Mouse (Mus musculus) megakaryocyte, adult 5-6 weeks (primary cell): Measurements from ENCODE around the gene Ceacam20. TPM values are rescaled to one million over a fixed set of nuclear protein-coding genes. Genes with fewer than 3 reads are reported as not detected.
"Not testable (repeated sequence)": the region's sequence is repeated elsewhere in the genome, so short reads cannot be mapped to it uniquely, and the experiment has no call there.

ENCODE experiments used
- ATAC-seq: 2 replicates; pipeline ENCODE4 v1.8.0; 2016; ENCODE audit warnings: mild to moderate bottlenecking, inconsistent platforms; ENCODE audit not compliant: poor library complexity, severe bottlenecking
- total RNA-seq, 2 experiments: library from RNA; stranded (forward) in 1 of 2; stranded (reverse) in 1 of 2; fragments of 153-499, 151-499 nt in 1 of 2; fragments of 221-1000, 200-1000 nt in 1 of 2; gene quantifications; 2 replicates each; pipeline versions ENCODE4 v1.2.3 to v1.2.4; 2015 to 2017

Ceacam20 gene
- total RNA-seq (2015) (not detected in 2 replicates), total RNA-seq (2017) (not detected in 2 replicates)

DNA sequence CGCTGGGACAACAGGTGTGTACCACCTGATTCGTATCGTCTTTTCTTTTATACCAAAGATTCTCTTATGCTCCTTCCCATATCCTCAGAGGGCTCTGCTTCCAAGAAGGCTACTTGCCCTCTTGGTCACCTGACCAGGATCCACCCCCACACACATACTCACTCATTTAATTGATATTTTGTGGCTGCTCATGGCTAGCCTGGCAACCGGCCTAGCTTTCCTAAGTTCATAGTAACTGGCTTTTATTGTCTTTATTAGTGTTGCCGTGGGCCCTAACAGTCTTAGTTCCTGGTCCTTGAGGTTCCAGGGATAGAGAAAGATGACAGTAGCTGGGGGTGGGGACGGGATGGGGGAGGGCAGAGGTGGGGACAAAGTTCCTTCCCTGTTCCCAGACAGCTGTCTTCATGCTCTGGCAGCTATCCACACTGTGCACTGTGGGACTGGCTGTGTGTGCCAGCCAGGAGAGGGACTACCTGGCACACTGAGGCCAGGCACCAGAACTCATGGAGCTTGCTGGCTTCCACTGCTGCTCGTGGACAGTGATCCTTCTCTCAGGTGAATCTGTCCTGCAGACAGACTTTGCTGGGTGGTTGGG lies at the start of gene Ceacam20:
Gene Ceacam20, plus strand, starts transcription at position 428 of the 595 bp plus-strand sequence.
- ATAC-seq, result no peak

DNA sequence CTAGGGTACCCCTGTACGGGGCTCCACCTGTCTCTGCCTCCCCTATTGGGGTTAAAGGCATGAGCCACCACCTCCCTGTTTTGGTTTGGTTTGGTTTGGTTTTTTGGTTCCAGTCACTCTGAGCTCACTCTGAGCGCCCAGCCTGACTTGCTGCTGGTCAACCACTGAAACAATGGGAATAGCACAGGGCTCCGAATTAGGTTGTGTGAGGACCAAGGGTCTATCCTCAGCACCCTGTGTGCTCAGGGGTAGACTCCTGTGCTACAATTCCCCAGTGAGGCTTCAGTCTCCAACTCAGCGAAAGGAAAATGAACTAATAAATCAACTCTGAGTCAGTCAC lies 45.1 kb upstream of the Ceacam20 start:
- no peak for ATAC-seq

DNA sequence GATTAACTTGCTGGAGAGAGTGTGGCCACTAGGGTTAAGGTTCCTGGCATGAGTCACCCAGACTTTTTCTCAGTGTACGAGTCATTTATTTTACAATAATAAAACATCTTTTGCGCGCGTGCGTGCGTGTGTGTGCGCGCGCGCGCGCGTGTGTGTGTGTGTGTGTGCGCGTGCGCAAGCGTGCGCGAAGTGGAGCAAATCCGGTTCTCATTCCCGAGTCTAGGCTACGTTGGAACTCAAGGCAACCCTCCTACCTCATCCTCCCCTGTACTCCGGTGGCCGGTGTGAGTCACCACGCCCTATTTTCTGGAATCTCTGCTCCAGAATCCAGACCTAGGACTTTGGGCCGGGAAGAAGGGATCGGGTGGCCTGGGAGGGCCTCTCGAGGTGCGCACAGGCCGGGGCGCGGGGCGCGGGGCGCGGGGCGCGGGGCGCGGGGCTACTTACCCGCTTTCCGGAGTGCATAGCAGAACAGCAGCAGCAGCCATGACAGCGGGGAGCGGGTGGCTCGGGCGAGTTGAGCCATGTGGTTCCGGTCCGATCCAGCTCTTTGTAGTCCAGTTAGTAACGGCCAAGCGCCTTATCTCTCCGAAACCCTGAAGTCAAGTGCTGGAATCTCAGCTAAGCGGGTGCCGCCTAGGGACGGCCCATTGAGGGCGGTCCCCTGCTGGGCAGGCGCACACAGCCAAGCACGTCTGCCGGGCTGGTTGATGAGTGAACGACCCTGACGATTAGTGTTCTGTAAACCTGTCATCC lies 44.5 kb upstream of the Ceacam20 start, which contains the start of gene Pvr:
Gene Pvr, minus strand, starts transcription at position 655 of the 756 bp plus-strand sequence.
- peak; percentile 79 for ATAC-seq

DNA sequence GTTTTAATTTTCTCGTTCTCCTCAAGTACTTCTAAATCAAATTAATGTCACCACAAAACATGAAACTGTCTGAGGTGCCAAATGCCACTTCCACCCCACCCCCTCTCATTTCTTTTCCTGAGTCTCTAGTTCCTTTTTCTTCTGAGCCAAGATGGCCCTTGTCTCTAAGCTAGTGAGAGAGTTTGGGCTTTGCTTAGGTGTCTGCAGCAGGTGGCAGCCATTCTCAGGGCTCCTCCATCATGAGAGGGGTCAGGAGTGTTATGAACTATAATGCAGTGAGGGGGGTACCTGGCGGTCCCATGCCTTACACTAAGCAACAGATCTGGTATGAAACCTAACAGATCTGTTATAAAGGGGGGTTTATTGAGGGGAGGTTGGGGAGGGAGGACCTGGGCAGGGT lies 41.9 kb upstream of the Ceacam20 start:
- peak; percentile 41; the same call in 1 of the 2 replicates for ATAC-seq

DNA sequence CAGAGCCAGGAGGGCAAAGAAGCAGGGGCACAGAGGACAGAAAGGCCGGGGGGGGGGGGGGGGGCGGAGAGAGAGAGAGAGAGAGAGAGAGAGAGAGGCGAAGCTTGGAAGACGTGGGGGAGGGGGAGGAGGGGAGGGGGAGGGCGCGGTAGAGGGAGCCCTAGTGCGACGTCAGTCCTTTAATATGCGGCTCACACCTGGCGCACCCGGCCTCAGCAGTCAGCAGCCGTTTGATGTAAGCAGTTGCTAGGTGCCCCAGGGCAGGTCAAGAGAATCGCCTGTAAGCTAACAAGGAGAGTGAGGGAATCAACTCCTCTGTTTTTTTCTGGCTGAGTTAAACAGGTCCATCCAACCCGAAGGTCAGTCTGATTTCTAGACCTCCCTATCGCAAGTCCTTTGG lies 41.4 kb upstream of the Ceacam20 start:
- no peak for ATAC-seq

DNA sequence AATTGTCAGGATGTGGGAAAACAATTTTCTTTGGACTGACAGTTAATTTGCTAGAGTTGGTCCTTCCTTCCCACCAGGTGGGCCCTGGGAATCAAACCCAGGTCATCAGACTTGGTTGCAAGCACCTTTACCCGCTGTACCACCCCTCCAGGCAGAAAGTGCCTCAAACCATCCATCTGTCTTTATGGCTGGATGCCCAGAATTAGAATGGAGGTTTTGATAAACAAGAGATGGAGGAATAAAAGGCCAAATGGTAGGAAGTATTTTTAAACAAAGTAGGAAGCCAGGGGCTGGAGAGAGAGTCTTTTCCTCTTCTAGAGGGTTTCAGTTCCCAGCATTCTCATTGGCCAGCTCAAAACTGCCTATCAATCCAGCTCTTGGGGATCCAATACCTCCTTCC lies 39.8 kb upstream of the Ceacam20 start:
- ATAC-seq, result no peak

DNA sequence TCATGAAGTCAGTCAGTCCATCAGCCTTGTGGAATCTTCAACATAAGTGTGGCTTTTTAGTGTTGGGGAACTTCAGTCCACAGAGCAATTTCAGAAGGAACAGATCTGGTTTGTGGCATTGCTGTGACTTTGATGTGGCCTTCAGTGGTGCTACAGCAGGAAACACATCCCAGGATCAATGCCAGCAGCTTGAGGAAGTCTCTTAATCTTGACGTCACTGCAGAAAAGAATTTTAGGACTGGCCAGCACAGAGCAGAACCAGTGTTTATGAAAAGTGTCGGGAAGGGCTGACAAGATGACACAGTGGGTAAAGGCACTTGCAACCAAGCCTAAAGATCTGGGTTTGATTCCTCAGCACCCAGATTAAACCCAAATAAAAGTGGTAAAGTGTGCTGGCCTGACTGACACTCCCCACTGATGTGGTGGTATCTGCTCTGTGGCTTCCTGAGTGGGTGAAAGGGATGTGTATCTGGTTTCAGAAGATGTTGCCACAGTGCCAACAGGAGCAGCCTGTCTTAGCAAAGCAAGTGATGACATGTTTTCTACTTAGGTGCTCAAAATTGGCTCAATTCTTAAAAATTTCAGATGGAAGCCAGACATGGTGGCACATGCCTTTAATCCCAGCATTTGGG lies 38.2 kb upstream of the Ceacam20 start:
- peak; percentile 72 for ATAC-seq

DNA sequence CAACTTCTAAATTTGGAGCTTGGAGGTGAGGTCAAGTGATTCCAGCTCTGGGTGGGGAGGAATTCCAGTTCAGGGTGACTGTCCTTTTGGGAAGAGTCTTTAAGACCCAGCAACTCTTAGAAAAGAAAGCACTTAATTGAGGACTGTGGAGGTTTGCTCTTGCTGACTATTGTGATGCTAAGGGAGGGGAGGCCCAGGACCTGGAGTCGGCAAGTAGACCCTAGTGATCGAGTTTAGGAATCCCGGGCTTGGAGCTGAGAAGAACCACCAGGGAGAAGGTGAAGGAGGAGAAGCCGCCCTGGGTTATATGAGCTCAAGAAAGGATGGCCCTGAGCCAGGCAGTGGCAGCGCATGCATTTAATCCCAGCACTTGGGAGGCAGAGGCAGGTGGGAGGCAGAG lies 36.7 kb upstream of the Ceacam20 start:
- ATAC-seq, result no peak

DNA sequence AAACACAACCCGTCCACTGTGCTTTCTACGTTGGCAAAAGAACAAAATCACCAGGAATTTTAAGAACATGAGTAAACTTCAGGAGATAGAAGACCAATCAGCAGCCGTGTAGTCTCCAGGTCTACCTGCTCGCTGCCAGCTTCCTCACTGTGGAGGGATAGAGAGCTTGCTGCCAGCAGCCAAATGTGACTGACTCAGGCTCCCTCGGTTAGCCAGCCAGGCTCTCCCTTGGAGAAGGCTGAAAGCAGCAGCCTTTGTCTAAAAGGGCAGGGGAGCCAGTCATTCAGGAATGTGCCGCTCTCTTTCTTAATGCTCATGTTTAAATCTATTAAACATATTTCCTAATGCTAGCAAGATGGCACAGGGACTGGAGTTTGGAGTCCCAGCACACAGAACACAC lies 34.7 kb upstream of the Ceacam20 start:
- not testable (repeated sequence) for ATAC-seq

DNA sequence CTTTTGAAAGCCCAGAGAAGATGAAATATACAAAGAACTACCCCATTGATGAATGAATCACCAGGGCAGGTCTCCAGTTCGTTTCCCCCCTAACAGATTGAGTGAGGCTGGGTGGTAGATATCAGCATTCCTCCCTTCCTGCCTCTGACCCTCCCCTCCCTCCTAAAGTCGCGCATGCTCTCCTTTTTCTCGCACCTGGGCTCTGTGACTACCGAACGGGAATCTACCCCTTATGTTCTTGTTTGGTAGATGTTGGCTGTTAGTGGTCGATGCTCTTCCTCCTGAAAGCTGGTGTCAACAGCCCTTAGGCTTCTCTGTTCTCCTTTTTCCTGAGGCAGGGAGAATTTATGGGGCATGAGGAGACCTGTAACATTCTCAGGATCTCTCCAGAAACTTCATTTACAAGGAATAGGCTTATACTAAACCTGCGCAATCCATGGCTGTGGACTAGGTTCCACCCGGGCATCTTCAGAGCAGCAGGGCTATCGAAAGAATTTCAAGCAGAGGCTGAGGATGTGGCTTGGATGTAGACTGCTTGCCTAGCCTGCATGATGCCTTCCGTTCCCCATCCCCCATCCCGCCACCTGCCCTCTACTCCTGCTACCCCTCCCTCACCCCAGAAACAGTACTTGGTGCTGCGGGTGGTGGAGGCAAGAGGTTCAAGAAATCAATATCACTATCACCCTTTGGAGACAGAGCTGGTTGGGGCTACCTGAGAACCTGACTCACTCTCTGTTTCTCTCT lies 32.9 kb upstream of the Ceacam20 start:
- ATAC-seq, result peak; percentile 26; the same call in 1 of the 2 replicates

DNA sequence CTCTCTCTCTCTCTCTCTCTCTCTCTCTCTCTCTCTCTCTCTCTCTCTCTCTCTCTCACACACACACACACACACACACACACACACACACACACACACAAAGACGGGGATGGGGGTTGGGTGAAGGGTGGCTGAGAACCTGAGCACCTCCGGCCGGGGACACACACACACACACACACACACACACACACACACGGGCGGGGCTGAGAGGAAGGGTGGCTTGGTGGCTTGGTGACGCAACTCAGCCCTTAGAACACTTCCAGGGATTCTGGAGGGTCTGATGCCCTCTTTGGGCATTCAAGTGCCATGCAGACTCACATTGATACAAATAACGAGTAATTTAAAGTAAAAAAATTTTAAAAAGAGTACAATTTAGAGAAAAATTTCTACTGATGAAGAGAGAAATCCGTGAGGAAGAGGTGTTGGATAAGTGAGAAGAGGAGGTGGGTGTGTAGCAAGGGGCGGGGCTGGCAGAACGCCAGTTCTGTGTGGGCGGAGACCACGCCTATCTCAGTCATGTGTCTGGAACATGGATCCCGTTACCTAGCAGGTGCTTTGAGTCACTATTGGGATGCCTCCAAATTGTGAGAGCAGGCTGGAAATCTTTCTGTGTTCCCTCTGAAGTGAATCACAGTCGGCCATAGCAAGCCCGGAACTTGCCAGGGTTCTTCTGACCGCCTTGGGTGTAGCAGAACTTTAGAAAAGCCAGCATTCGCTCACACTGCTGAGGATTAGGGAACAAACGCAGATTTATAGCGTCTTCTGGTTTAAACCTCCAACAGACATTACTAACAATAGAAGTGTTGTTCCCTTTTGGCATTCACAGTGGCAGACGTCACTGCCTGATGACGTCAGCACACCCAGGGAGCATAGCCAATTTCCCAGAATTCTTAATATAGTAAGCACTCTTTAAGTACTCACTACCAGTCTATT lies 32.1 kb upstream of the Ceacam20 start:
- peak; percentile 59 for ATAC-seq

DNA sequence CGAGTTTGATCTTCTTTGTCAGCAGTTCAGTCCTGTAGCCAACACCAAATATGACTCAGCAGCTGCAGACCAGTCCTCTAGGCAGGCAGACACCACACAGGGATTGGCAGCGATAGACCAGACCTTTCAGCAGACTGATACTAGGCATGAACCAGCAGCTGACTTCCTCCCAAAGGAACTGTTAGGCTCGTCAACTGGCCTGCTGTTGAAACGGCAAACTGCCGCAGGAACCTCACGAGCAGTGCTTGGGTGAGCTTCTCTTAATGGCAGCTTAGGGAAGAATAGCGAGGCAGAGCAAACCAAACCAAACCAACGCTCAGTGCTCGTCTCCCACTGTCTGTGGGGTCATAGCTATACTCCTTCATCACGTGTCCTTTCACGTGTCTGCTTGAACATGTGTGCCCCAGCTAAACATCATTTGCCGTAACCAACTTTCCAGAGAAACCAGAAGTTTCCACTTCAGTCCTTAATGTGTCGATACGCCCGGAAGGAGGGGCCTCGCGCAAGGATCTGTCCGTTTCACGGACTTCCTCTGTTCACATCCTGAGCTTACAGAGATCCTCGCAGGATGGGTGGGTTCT lies 30.0 kb upstream of the Ceacam20 start:
- ATAC-seq, result peak; percentile 53

DNA sequence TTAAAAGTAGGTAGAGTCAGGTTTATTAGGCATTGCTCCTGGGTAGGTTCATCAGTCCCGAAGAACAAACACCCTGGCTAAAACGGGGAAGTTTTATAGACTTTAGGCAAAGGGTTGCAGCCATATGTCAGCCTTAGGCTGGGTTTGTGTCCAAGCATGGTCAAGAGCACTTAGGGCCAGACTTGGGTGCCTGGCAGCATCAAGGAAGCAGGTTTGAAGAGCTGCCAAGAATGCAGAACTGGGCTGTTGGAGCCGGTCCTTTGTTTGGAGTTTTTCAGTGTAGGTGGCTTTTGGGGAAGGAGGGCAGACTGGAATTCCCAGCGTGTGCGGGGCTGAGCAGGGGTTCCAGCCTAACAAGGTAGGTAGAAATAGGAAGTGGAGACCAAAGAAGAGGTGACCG lies 29.3 kb upstream of the Ceacam20 start:
- no peak for ATAC-seq

DNA sequence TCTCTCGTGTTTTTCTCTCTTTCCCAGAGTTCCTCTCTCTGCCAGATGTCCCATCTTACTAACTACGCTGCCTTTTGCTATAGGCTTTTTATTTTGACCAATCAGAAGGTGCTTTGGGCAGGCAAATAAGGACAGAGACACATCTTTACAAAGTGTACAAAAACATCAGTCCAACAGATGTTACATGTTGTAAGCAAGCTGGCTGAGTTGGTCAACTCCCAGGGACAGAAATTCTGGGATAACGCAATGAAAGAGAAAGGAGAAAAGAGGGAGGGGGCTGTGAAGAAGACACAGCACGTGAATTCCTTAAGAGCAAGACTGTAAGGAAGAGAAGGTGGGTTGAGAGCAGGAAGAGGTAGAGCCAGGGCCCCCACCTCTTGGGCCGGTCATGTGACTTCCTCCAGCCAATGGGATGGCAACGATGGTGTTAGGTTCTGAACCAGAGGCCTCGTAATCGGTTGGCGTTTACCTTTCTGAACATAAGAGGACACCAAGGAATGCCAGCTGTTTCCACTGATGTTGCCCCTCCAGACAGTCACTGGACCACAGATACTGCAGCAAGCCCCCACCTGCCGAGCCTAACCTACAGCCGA lies 27.9 kb upstream of the Ceacam20 start:
- no peak for ATAC-seq

DNA sequence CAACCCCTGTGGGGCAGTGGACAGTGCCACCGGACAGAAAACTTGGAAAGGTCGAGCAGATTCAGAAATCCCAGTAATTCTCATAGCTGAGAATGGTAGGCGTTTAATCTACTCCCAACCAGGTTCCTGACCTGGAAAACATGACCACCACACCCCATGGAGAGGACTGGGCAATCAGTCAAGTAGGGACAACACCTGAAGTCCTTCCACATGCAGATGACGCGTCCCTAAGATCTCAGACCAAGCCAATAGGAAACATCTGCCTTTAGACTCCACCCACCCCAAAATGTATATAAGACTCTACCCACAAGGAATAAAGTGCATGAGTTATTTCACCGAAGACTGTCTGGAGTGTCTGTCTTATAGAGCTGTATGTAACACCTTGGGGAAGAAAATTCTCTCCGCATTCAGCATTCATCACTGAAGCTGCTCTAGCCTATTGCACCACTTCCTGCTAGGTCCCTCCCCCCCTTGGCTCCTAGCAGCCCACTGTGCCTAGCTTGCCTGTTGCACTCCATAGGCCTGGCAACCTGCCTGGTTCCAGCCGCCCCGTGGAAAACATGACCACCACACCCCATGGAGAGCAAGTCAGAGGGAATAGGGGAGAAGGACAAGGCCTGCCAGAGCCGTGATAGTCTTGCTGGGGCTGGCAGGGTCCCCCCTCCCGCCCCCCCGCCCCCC lies 25.5 kb upstream of the Ceacam20 start:
- peak; percentile 76 for ATAC-seq

DNA sequence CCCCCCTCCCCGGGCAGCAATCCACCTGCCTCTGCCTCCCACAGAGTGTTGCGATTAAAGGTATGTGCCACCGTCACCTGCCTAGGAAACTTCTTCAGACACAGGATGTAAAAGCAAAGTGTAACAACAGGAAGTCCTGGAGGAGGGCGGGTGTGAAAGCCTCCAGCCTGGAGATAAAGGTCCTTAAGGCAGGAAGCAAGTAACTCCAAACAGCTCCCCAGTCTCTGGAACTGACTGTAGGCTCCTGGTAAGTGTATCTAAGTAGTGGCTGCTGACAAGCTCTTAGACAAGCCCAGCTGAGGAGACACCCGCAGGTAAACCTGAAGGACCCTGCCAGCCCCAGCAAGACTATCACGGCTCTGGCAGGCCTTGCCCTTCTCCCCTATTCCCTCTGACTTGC lies 25.0 kb upstream of the Ceacam20 start:
- peak; percentile 44 for ATAC-seq

DNA sequence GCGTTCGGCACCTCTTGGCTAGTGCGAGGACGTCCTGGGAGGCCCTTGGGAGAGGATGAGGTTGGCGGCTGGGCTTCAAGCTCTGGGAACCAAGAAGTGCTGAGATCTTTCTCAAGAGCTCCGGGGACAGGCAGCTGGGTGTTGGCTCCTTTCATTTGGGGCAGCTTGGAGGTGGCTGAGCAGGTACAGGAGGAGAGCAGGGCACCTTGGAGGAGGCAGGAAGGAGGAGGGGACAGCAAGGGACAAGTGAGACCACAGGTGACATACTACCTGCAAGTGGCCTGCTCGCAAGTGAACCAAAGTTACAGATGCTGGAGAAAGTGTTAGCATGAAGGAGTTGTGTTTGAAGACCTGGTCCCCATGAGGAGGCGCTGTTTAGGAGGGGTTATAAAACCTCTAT lies 20.5 kb upstream of the Ceacam20 start:
- ATAC-seq, result no peak

DNA sequence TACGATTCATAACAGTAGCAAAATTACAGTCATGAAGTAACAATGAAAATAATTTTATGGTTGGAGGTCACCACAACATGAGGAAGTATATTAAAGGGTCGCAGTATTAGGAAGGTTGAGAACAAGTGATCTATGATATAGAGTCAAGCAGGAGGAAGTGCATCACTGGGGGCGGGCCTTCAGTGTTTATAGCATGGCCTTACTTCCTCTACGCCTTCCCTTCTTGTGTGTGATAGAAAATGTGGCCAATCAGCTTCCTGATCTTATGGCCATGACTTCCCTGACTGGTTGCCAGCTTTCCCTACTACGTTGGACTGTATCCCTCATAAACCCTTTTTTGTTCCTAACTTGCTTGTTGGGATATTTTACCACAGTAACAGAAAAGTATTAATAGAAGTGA lies 20.0 kb upstream of the Ceacam20 start:
- ATAC-seq, result peak; percentile 75
